Mouse (Mus musculus): Measurements from ENCODE around the gene Wdr62. TPM values are rescaled to one million over a fixed set of nuclear protein-coding genes. Genes with fewer than 3 reads are reported as not detected.

Gene Wdr62
- 0.20 TPM for polyA plus RNA-seq (2014; fragmentation: Illumina TruSeq; extraction: RNeasy Lipid Tissue Mini Kit (QIAGEN cat#74804))

DNA sequence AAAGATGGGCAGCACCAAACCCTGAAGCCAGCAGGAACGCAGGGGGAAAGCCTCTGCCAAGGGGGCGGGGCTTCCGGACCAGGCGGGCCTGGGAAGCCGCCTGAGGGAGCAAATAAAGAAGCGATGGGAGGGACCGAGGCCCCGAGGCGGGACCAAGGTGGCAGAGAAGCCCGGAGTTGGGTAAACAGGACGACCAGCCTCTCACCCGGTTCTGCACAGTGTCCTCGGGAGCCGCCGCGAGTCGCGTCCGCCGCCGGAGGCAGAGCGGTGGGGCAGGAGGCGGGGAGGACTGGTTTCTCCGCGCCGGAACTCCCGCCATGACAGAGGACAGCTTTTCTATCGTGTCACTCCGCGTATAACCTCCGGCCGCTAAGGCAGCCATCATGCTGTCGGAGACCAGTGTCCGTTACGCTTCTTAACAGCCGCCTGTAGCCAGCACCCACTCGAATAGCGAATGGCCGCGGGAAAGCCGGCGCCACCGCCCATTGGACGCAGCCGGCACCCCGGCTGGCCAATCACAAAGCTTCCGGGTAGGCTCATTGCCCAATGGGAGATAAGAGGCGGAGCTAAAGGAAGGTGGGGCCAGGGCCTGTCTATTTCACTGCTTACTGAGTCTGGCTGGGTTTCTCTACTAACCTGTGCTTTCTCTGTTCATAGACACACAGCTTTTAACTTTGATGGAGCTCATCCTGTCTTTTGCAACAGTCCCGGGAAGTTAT is at the start of gene Wdr62, which contains the start of gene Thap8:
Wdr62 (minus strand) TSS at position 469 of the 719 bp plus-strand sequence.
Thap8 (plus strand) TSS at position 144 of the 719 bp plus-strand sequence.

DNA sequence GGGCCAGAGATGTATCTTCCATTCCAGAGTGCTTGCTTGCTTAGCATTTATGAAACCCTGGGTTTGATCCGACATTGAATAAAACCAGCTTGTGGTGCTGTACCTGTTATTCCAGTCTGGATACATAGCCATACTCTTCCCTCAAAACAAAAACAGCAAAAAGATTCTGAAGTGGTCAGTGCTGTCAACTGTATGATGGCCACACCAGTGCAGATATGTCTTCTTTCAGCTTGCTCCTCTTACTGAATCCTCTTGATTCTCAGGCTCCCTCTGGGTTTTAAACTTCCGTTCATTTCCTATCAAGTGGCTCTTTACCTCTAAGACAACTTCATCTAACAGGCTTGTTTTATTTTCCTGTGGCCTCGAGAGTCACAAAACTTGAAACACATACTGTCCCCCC is 43.6 kb upstream of the Wdr62 start, which contains the start of gene Sdhaf1:
Sdhaf1 (minus strand) TSS at position 101 of the 400 bp plus-strand sequence.

DNA sequence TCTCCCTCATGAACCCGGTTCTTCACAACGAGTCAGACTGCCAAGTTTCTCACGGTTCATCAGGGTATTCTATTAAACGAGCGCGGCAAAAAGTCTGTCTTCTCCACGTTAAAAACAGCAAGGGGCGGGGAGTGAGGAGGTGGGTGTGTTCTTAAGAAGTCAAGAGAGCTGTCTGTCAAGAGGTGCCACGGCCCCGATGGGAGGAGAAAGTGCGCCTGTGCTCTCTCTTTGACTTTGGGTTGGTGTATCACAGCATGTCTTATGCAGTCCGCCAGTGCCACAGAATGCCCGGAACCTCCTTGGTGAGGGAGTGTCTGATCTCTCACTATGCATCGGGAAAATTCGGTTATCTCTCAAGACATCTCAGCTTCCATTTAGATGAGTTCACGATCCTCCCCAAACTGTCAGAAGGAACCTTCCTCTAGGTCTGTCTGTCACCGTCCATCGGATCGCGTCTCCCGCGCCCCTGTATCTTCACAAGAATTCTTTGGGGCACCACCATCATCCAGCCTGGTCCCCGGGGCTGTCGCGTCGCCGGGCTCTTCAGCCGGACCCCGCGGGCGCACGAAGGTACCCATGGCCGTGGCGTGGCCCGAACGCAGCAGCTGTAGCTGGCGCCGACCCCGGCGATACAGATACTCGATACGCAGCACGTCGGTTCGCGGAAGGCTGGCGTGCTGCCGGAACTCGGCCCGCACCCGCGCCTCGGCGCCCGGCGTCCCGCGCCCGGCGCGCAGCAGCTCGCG is 41.5 kb upstream of the Wdr62 start, which contains the start of gene E130208F15Rik:
E130208F15Rik (plus strand) TSS at position 202 of the 746 bp plus-strand sequence.

DNA sequence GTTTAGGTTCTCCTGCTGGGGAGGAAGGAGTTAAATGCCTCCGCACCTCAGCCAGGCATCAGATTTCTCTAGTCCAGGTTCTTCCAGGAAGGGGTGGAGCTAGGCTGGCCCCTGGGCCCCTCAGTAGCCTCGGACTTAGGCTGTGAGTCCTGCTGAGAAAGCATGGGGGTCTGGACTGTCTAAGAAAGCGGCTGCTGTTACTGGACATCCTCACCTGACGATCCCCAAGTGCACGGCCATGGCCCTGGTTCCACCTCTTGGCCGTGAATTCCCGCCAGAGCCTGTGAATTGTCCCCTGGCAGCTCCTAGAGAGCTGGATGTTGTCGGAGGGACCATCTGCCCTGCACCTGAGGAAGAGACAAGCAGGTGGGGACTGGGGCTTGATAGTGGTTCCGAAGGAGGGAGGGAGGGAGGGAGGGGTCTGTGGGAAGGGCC is 34.5 kb upstream of the Wdr62 start, which contains the start of gene Syne4:
Syne4 (plus strand) TSS at position 87 of the 435 bp plus-strand sequence.

DNA sequence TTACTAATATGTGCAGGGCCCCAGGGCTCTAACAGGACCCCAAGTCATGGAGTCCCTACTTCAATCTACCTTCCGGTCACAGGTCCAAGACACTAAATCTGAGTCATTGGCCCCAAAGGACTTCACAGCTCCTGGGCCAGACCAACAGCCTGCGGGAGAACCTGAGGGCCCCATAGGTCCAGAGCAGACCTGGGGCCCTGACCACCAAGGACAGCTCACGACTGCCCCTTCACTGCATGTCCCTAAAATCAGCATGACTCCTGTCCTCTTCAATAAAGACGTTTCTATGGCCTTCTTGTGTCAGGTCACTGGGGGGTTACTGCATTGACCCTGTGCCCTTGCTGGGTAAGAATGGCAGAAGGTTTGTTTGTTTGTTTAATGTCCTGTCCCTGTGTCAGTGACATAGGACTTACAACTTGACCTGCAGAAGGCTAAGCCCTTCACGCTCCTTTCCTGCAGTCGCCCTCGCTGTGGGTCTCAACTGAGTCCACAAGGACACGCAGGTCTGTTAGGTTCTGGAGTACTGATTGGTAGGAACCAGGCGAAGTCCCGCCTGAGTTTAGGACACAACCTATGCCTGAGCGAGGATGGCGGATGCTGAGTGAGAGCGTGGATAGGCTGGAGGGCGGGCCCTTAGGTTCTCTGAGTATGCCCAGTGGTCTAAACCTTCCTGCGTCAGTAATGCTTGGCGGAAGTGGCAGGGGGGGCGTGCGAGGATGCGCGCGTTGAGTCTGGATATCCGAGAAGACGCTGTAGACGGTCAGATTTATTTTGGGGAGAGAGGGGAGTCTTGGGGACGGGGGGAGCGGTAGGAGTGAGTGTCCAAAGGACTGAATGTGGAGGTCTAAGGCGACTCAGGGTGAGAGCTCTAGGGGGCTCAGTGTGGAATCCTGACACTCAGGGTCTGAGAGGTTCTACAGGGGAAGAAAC is 28.1 kb upstream of the Wdr62 start, which contains the start of gene Alkbh6:
Alkbh6 (plus strand) TSS at position 642 of the 930 bp plus-strand sequence.

DNA sequence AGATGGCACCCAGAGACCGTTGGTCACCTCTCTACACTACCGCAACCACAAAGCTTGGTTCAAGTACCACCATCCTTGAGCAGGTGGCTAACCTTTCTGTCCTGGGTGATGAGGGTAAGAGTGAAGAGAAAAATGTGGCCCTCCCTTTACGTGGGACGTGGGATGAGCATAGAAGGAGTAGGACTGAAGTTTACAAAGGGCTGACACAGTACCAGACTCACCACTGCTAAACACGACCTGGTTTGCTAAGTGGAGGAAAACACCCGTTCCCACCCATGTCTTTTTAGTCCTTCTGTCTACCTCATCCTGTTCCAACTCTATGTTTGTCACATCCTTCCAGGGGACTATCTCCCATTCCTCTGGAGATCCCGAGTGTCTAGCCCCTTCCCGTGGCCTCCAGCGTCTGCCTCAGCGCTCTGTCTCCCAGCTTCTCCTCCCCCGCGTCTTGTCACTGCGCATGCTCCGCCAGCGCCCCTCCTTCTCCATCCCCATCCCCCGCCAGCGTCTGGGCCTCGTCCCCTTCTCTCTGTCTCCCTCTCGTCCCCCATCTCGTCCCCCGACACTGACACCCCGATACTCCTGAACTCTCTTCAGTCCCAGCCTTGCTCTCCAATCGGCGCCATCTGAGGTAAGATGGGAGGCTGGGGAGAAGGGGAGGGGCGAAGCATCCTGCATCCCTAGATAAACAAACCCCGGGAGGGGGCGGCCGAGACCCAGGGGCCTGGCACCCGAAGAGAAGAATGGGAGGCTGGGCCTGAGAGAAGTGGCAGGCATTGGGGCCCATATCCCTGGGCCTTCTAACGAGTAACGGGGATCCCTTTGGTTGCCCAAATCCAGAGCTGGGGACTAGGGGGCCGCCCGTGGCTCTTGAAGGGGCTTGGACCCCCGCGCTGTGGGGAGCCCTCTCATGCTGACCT is 11.3 kb upstream of the Wdr62 start, which contains the start of gene Clip3:
Clip3 (plus strand) TSS at position 514 of the 917 bp plus-strand sequence.

DNA sequence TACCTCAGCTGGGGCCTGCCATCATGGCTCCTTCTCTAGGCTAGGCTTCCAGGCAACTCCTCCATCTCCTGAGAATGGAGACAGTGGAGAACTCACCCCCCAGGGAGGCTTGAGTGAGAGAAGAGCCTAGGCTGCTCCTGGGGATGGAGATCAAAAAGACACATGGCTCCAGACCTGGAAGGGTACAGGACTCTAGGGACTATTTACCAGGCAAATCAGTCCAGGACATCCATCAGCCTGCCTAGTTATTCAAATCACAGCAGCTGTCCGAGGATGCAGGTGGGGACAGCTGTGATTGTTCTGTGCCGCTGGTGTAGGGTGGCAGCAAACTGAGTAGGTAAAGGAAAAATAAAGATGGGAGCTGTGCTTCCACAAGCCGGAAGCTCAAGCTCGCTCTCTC is 44.6 kb downstream of the Wdr62 start, which contains the start of gene Ovol3:
Ovol3 (minus strand) TSS at position 101 of the 400 bp plus-strand sequence.

DNA sequence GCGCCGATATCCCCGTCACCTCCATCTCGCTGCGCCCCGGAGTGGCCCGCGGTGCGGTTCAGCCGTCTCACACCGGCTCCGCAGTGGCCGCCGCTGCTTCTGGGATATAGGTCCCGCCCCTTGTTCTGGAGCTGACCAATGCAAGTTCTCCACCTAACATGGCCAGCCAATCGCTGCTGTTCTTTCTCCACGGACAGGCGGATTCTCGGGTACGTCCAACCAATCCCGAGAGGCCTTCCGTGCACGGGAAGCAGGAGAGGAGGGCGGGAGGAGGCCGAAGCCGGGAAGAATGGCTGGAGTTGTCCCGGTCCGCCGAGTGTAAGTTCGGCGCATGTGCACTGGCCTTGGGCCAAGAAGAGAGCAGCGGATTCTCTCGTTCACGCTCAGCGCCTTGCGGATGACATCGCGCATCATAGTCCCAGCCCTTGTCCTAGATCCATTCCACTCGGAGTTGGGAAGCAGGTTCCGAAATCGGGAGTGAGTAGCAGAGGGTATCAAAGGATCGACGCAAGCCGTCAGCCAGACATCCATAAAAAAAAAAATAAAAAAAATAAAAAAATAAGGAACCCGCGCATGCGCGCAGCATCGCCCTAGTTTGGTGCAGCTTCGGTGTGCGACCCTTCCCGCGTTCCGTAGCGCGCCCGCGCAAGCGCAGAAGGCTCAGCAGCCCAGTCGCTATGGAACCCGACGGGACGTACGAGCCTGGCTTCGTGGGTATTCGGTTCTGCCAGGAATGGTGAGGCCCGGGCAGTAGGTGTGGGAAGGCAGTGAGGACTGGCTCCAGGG is 48.4 kb downstream of the Wdr62 start, which contains the start of the genes Polr2i and Tbcb:
Polr2i (plus strand) TSS at position 280 of the 786 bp plus-strand sequence.
Tbcb (minus strand) TSS at position 604 of the 786 bp plus-strand sequence.

DNA sequence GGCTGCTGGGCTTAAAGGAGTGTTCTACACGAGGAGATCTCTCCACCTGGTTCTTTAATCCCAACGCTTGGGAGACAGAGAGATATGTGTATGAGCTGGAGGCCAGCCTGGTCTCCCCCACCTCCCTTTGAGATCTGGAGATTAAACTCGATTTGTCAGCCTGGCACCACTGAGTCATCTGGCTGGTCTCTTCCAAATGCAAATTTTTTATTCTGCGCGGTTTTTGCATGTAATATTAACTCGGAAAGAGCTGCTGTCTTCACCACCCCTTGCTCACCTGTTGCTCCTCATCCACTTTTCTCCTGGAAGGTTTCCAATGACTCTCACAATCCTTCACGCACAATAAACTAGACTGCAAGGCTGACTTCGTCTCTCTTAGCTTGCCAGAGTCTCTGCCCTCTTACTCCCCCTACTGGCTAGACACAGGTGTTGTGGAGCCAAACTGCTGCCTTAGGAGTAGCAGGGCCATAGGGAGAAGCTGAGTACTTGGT is 81.7 kb downstream of the Wdr62 start, which contains the start of gene Capns1:
Capns1 (minus strand) TSS at position 331 of the 491 bp plus-strand sequence.

Other genes starting within 250 kb of the Wdr62 start
- gene Zfp14, start 229.0 kb downstream of the Wdr62 start, polyA plus RNA-seq (2014; fragmentation: Illumina TruSeq; extraction: RNeasy Lipid Tissue Mini Kit (QIAGEN cat#74804)) = 8.8 TPM
- 5.9 TPM for gene Zfp82, start 207.5 kb downstream of the Wdr62 start, polyA plus RNA-seq (2014; fragmentation: Illumina TruSeq; extraction: RNeasy Lipid Tissue Mini Kit (QIAGEN cat#74804))
- not detected for gene Gm26920, start 190.0 kb downstream of the Wdr62 start, polyA plus RNA-seq (2014; fragmentation: Illumina TruSeq; extraction: RNeasy Lipid Tissue Mini Kit (QIAGEN cat#74804))
- gene Zfp566, start 189.9 kb downstream of the Wdr62 start, polyA plus RNA-seq (2014; fragmentation: Illumina TruSeq; extraction: RNeasy Lipid Tissue Mini Kit (QIAGEN cat#74804)) = 6.8 TPM
- gene Zfp260, start 185.6 kb downstream of the Wdr62 start, polyA plus RNA-seq (2014; fragmentation: Illumina TruSeq; extraction: RNeasy Lipid Tissue Mini Kit (QIAGEN cat#74804)) = 289 TPM
- gene Zfp382, start 158.5 kb downstream of the Wdr62 start, polyA plus RNA-seq (2014; fragmentation: Illumina TruSeq; extraction: RNeasy Lipid Tissue Mini Kit (QIAGEN cat#74804)) = 8.0 TPM
- gene Zfp146, start 110.7 kb downstream of the Wdr62 start, polyA plus RNA-seq (2014; fragmentation: Illumina TruSeq; extraction: RNeasy Lipid Tissue Mini Kit (QIAGEN cat#74804)) = 76.2 TPM
- gene Cox7a1, start 96.3 kb downstream of the Wdr62 start, polyA plus RNA-seq (2014; fragmentation: Illumina TruSeq; extraction: RNeasy Lipid Tissue Mini Kit (QIAGEN cat#74804)) = not detected
- 65.4 TPM for gene Capns1, start 81.6 kb downstream of the Wdr62 start, polyA plus RNA-seq (2014; fragmentation: Illumina TruSeq; extraction: RNeasy Lipid Tissue Mini Kit (QIAGEN cat#74804))
- 1.7 TPM for gene Polr2i, start 48.5 kb downstream of the Wdr62 start, polyA plus RNA-seq (2014; fragmentation: Illumina TruSeq; extraction: RNeasy Lipid Tissue Mini Kit (QIAGEN cat#74804))
- 6.8 TPM for gene Tbcb, start 48.1 kb downstream of the Wdr62 start, polyA plus RNA-seq (2014; fragmentation: Illumina TruSeq; extraction: RNeasy Lipid Tissue Mini Kit (QIAGEN cat#74804))
- gene Ovol3, start 44.7 kb downstream of the Wdr62 start, polyA plus RNA-seq (2014; fragmentation: Illumina TruSeq; extraction: RNeasy Lipid Tissue Mini Kit (QIAGEN cat#74804)) = not detected
- gene Thap8, start 325 bp downstream of the Wdr62 start, polyA plus RNA-seq (2014; fragmentation: Illumina TruSeq; extraction: RNeasy Lipid Tissue Mini Kit (QIAGEN cat#74804)) = not detected
- 20.6 TPM for gene Clip3, start 11.3 kb upstream of the Wdr62 start, polyA plus RNA-seq (2014; fragmentation: Illumina TruSeq; extraction: RNeasy Lipid Tissue Mini Kit (QIAGEN cat#74804))
- 3.1 TPM for gene Alkbh6, start 28.3 kb upstream of the Wdr62 start, polyA plus RNA-seq (2014; fragmentation: Illumina TruSeq; extraction: RNeasy Lipid Tissue Mini Kit (QIAGEN cat#74804))
- gene Syne4, start 34.4 kb upstream of the Wdr62 start, polyA plus RNA-seq (2014; fragmentation: Illumina TruSeq; extraction: RNeasy Lipid Tissue Mini Kit (QIAGEN cat#74804)) = 1.7 TPM
- 0.51 TPM for gene E130208F15Rik, start 41.3 kb upstream of the Wdr62 start, polyA plus RNA-seq (2014; fragmentation: Illumina TruSeq; extraction: RNeasy Lipid Tissue Mini Kit (QIAGEN cat#74804))
- 1.3 TPM for gene Sdhaf1, start 43.5 kb upstream of the Wdr62 start, polyA plus RNA-seq (2014; fragmentation: Illumina TruSeq; extraction: RNeasy Lipid Tissue Mini Kit (QIAGEN cat#74804))
- gene Lrfn3, start 82.4 kb upstream of the Wdr62 start, polyA plus RNA-seq (2014; fragmentation: Illumina TruSeq; extraction: RNeasy Lipid Tissue Mini Kit (QIAGEN cat#74804)) = 0.40 TPM
- 5.6 TPM for gene Tyrobp, start 133.3 kb upstream of the Wdr62 start, polyA plus RNA-seq (2014; fragmentation: Illumina TruSeq; extraction: RNeasy Lipid Tissue Mini Kit (QIAGEN cat#74804))
- gene Hcst, start 139.4 kb upstream of the Wdr62 start, polyA plus RNA-seq (2014; fragmentation: Illumina TruSeq; extraction: RNeasy Lipid Tissue Mini Kit (QIAGEN cat#74804)) = not detected
- gene Nfkbid, start 141.3 kb upstream of the Wdr62 start, polyA plus RNA-seq (2014; fragmentation: Illumina TruSeq; extraction: RNeasy Lipid Tissue Mini Kit (QIAGEN cat#74804)) = 0.23 TPM
- 0.63 TPM for gene Aplp1, start 165.1 kb upstream of the Wdr62 start, polyA plus RNA-seq (2014; fragmentation: Illumina TruSeq; extraction: RNeasy Lipid Tissue Mini Kit (QIAGEN cat#74804))
- not detected for gene Kirrel2, start 177.3 kb upstream of the Wdr62 start, polyA plus RNA-seq (2014; fragmentation: Illumina TruSeq; extraction: RNeasy Lipid Tissue Mini Kit (QIAGEN cat#74804))
- not detected for gene Nphs1, start 177.9 kb upstream of the Wdr62 start, polyA plus RNA-seq (2014; fragmentation: Illumina TruSeq; extraction: RNeasy Lipid Tissue Mini Kit (QIAGEN cat#74804))
- gene Prodh2, start 213.2 kb upstream of the Wdr62 start, polyA plus RNA-seq (2014; fragmentation: Illumina TruSeq; extraction: RNeasy Lipid Tissue Mini Kit (QIAGEN cat#74804)) = not detected